Mouse (Mus musculus) megakaryocyte, embryonic 14.5 days (primary cell): ENCODE results near the gene Iqce. TPM values are rescaled to one million over a fixed set of nuclear protein-coding genes. Genes with fewer than 3 reads are reported as not detected.
A peak's percentile ranks its signal among the peaks of the same experiment; 100 is the strongest.

Experiments
- H3K27me3 ChIP-seq: replicated peaks from 2 replicates; pipeline ENCODE3; 2012; ENCODE audit warnings: inconsistent platforms
- H3K36me3 ChIP-seq: replicated peaks from 2 replicates; pipeline ENCODE3; 2012; ENCODE audit warnings: low read length, inconsistent platforms, mixed read lengths
- H3K4me1 ChIP-seq: 2 replicates; pipeline ENCODE4 v1.6.1; 2012; ENCODE audit warnings: inconsistent platforms
- H3K4me3 ChIP-seq: replicated peaks from 2 replicates; pipeline ENCODE3; 2012; ENCODE audit warnings: moderate library complexity, mild to moderate bottlenecking, inconsistent platforms
- H3K9me3 ChIP-seq: 2 replicates; pipeline ENCODE4 v1.6.1; 2012; ENCODE audit warnings: inconsistent platforms
- FLI1 ChIP-seq: IDR thresholded peaks from 2 replicates; pipeline ENCODE4 v1.6.1; 2012; ENCODE audit warnings: low read length, inconsistent platforms, mixed read lengths
- GATA1 ChIP-seq: IDR thresholded peaks from 3 replicates; pipeline ENCODE4 v1.6.1; 2012; ENCODE audit warnings: mixed read lengths, low read length, inconsistent platforms, borderline replicate concordance
- polyA plus RNA-seq: library from polyadenylated mRNA; stranded (reverse); fragments of >175 nt; gene quantifications from 2 replicates; pipeline ENCODE4 v1.2.3, GENCODE M21; 2012; ENCODE audit warnings: low replicate concordance; ENCODE audit not compliant: insufficient read depth

Iqce gene
- 4.5 and 4.7 TPM in 2 replicates for polyA plus RNA-seq

- Histone ChIP-seq H3K4me1 (peaks cover 65% of the 10 kb centered on the region), H3K9me3 (no peaks in the 10 kb centered on the region), H3K36me3 (peaks cover 28% of the 10 kb centered on the region), H3K4me3 (peak within 1 kb of the TSS; percentile 97), H3K27me3 (no peaks in the 10 kb centered on the region)
- no peak for TF ChIP-seq FLI1
- TF ChIP-seq GATA1 = no peak
Measured at GRCm38 (mm10) chr5:140702103-140702513, at the start of gene Iqce. Gene Iqce, minus strand, starts transcription at chr5:140702378.

- TF ChIP-seq FLI1 (no peak), GATA1 (no peak)
- Histone ChIP-seq H3K4me3 (no peak overlapping the region), H3K9me3 (peaks cover 12% of the 10 kb centered on the region), H3K36me3 (peaks cover 22% of the 10 kb centered on the region), H3K4me1 (peaks cover 49% of the 10 kb centered on the region), H3K27me3 (peaks cover 2% of the 10 kb centered on the region)
Measured at GRCm38 (mm10) chr5:140750925-140751324, 48.7 kb upstream of the Iqce start.

GRCm38 (mm10) chr5:140749062-140749875, 47.1 kb upstream of the Iqce start:
- Histone ChIP-seq H3K4me1 (peaks cover 49% of the 10 kb centered on the region), H3K4me3 (peak overlapping the region; percentile 90), H3K27me3 (peaks cover 4% of the 10 kb centered on the region), H3K9me3 (peaks cover 12% of the 10 kb centered on the region), H3K36me3 (peaks cover 14% of the 10 kb centered on the region)
- TF ChIP-seq GATA1 (no peak), FLI1 (no peak)

GRCm38 (mm10) chr5:140748425-140748824, 46.2 kb upstream of the Iqce start:
- Histone ChIP-seq H3K27me3 (peaks cover 10% of the 10 kb centered on the region), H3K36me3 (peaks cover 14% of the 10 kb centered on the region)
- TF ChIP-seq FLI1 = no peak
- no peak for TF ChIP-seq GATA1

GRCm38 (mm10) chr5:140743706-140744131, 41.5 kb upstream of the Iqce start:
- Histone ChIP-seq H3K4me1 (peaks cover 32% of the 10 kb centered on the region), H3K4me3 (no peak overlapping the region), H3K36me3 (no peaks in the 10 kb centered on the region), H3K27me3 (peaks cover 22% of the 10 kb centered on the region), H3K9me3 (no peaks in the 10 kb centered on the region)
- no peak for TF ChIP-seq GATA1
- no peak for TF ChIP-seq FLI1

More at GRCm38 (mm10) chr5:140748425-140748824, 46.2 kb upstream of the Iqce start:
- peaks cover 12% of the 10 kb centered on the region for H3K9me3 ChIP-seq
- H3K4me1 ChIP-seq = peaks cover 54% of the 10 kb centered on the region
- no peak overlapping the region for H3K4me3 ChIP-seq

- TF ChIP-seq GATA1 (no peak), FLI1 (no peak)
- Histone ChIP-seq H3K9me3 (no peaks in the 10 kb centered on the region), H3K4me3 (no peak overlapping the region), H3K4me1 (peaks cover 35% of the 10 kb centered on the region), H3K27me3 (peaks cover 29% of the 10 kb centered on the region), H3K36me3 (no peaks in the 10 kb centered on the region)
Measured at GRCm38 (mm10) chr5:140741877-140742276, 39.7 kb upstream of the Iqce start.

- Histone ChIP-seq H3K27me3 (peaks cover 34% of the 10 kb centered on the region), H3K9me3 (no peaks in the 10 kb centered on the region), H3K36me3 (no peaks in the 10 kb centered on the region), H3K4me1 (peaks cover 37% of the 10 kb centered on the region), H3K4me3 (no peak overlapping the region)
- TF ChIP-seq GATA1 = no peak
- no peak for TF ChIP-seq FLI1
Measured at GRCm38 (mm10) chr5:140741040-140741439, 38.9 kb upstream of the Iqce start.

GRCm38 (mm10) chr5:140739813-140740212, 37.6 kb upstream of the Iqce start:
- no peak for TF ChIP-seq GATA1
- TF ChIP-seq FLI1 = no peak
- Histone ChIP-seq H3K9me3 (no peaks in the 10 kb centered on the region), H3K4me3 (peak overlapping the region; percentile 44), H3K36me3 (no peaks in the 10 kb centered on the region), H3K27me3 (peaks cover 44% of the 10 kb centered on the region), H3K4me1 (peaks cover 49% of the 10 kb centered on the region)

GRCm38 (mm10) chr5:140736166-140736565, 34.0 kb upstream of the Iqce start:
- TF ChIP-seq GATA1 (no peak), FLI1 (no peak)
- H3K36me3 ChIP-seq = no peaks in the 10 kb centered on the region
- H3K27me3 ChIP-seq = peaks cover 41% of the 10 kb centered on the region
- H3K4me1 ChIP-seq = peaks cover 61% of the 10 kb centered on the region
- H3K9me3 ChIP-seq = 0 out of 2 replicates have a peak, but pooled peaks cover 3% of the 10 kb centered on the region
- H3K4me3 ChIP-seq = peak overlapping the region; percentile 90

GRCm38 (mm10) chr5:140735297-140735696, 33.1 kb upstream of the Iqce start:
- Histone ChIP-seq H3K27me3 (peaks cover 41% of the 10 kb centered on the region), H3K4me3 (peak overlapping the region; percentile 90), H3K9me3 (0 out of 2 replicates have a peak, but pooled peaks cover 3% of the 10 kb centered on the region), H3K36me3 (no peaks in the 10 kb centered on the region), H3K4me1 (peaks cover 67% of the 10 kb centered on the region)
- TF ChIP-seq FLI1 (no peak), GATA1 (no peak)
